Mouse (Mus musculus): ENCODE measurements at regions not wholly inside any gene's neighbourhood (a gene's known extent, or its start where the extent isn't known, plus 50 kb on each side); places are given as distances from the start of the nearest gene placed in this dataset.

DNA sequence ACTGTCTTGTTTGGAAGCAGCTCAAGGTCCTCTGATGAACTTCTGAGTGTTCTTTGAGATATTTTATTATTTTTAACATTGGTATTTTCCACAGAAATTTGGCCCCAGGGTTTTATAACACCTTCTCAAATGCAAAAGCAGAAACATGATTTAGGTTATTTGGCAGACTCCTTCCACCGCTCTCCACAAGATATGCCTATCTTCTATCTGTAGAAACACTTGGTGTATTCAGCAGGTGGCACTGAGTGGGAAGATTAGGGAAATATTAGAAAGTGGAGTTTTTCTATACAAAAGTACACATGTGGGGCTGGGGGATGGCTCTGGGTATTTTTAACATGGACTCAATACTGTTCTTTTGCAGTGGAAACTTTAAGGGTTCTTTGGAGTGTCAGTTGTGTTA, 475.3 kb downstream of the Dach1 start:
- DNase-seq: no peak

DNA sequence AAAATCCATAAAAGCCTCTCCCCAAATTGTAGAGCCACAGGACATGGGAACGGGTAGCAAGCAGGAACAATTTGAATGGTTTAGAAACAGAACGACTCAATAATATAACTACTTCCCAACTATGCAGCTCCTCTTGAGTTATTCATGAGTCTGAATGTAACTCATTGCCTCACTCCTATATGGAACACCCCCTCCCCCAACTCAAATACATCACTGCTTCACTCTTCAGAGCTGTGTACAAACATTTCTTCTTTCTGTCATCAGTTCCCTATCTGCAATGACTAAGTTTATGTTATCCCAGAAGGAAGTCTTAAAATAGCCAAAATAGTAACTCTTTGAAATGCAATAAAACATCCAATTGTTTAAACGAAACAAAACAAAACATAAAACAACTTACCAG, 484.9 kb downstream of the Dach1 start:
- DNase-seq: no peak

- DNase-seq: peak; percentile 8
These were observed 501.8 kb downstream of the Dach1 start for GRCm38 (mm10) chr14:97667806-97668205.

DNA sequence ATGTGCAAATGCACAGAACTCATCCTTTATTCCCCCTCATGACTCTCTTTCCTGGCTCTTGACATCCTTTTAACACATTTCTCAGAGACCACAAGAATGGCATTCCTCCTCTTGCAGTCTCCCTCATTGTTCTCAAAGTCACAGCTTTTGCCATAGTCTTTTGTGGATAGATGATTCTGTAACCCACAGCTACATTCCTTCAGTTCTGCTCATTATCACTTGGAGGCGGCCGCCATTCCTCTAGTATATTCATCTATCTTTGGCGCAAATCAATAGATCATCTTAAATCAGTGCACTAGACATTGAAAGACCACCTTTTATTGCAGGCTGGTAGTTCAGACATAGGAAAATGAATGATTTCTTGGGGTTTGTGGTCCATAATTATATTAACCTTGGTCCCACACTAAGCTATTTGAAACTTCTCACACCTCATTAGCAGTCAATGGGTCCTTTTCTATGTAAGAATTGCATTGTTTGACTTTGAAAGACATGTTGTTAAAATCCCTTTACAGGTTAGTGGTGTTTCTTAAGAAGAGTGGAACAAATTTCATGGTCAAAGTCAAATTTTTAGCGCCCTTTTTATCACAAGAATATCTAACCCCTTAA, 531.3 kb downstream of the Dach1 start:
- no peak for DNase-seq

- no peak for DNase-seq
These were observed 558.1 kb downstream of the Dach1 start for GRCm38 (mm10) chr14:97611438-97611837.

DNA sequence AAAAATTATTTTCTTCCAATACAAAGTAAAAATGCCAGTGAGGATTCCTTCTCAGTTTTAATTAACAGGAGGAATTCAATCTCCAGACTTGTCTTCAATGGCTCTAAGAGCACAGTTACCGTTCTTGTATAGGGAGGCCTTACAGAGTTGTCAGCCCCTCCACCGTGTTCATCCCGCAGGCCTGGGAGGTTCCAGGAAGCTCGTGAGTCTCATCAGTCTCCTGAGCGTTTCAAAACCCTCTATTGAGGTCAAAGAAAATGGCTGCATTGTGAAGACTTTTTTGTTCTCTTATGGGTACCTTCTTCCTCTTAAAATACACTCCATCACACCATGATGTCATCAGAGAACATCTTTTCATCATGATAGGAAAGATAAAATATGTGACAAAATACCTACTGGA, 572.9 kb downstream of the Dach1 start:
- DNase-seq: no peak

GRCm38 (mm10) chr14:97588611-97589010, 581.0 kb downstream of the Dach1 start:
- DNase-seq: no peak

GRCm38 (mm10) chr14:97588182-97588581, 581.4 kb downstream of the Dach1 start:
- peak; percentile 46 for DNase-seq

DNA sequence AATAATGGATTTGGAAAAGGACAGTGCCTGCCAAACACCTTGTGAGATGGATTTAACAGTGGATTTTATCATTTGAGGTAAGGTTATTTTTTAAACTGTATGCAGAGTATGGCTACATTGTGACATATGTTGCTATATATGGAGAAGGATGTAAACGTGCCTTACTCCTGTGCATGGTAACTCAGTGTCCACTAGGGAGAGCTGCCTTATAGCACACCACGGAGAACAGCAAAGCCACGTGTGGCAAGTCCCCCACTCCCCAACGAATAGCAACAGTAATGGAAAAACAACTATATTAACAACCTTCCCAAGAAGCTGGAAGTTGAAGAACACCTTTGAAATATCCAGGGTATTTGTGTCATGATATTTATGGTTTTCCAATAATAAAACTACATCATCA, 582.6 kb downstream of the Dach1 start:
- no peak for DNase-seq

DNA sequence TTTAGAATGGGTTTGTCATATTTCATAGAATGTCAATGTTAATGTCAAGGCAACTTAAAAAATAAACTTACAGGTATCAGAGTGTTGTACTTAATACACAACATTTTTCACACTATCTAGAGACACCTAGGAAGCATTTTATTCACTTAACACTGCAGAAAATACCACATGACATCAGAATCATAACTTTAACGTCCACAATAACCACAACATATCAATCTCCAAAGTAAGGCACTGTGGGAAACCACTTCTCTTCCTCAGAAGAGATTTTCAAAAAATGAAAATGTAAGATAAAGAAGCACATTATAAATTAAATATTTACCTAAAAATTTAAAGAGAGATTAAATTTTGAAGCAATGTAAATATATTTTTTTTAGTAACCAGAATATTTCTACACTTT, 599.3 kb downstream of the Dach1 start:
- no peak for DNase-seq

- peak; percentile 30 for DNase-seq
These were observed 609.3 kb downstream of the Dach1 start for GRCm38 (mm10) chr14:97560121-97560907.

DNA sequence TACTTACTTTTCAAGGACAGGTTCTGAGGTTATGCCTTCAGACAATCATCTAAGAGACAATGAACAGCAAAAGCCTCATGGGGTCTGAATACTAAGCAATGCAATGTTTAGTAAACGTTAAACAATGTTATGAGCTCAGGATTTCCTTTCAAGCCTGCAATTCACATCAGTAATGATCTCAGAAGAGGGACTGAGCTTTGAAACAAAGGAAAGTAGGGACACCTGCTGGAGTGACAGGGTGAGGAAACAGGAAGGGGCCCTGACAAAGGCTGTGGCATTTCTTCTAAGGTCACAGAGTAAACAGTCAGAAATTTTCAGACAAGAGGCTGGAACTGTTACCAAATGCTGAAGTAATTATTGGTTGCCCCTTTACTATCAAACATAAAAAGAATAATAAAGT, 610.0 kb downstream of the Dach1 start:
- DNase-seq: peak; percentile 18

- no peak for DNase-seq
These were observed 611.3 kb downstream of the Dach1 start for GRCm38 (mm10) chr14:97558289-97558688.

- peak; percentile 13 for DNase-seq
These were observed 611.7 kb downstream of the Dach1 start for GRCm38 (mm10) chr14:97557888-97558287.

DNA sequence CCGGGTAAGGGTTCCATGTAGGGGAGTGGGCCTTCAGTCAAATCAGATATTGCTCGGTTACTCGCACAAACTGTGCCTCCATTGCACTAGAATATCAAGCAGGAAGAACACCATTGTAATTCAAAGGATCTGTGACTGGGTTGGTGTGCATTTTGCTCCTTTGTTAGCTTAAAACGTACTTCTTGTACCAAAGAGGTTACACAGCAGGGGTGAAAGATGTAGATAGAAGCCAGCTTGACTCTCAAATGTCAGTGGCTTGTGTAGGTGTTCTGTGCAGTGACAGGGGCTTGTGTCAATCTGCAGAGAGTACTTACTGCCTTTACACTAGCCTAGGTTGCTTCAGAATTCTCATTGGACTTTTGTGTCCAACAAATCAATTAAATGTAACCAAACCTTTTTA, 623.3 kb downstream of the Dach1 start:
- no peak for DNase-seq

DNA sequence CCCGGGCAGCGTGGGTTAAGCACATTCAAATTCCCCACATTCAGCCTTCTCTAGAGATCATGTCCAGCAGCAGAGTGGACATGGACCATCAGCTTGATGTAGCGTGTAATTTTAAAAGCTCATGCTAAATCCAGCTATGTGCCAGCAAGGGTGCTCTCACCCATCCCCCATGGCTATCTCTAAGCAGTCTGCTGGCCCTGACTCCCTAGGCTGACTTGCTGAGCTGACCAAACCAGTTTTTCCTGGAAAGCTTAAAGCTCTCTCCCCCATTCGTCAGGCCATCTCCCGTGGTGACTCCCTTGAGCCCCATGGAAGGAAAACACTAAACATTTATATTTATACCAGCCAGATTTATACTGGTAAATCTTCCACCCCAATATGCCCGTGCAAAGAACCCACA, 625.3 kb downstream of the Dach1 start:
- DNase-seq: peak; percentile 9

- DNase-seq: no peak
These were observed 632.6 kb downstream of the Dach1 start for GRCm38 (mm10) chr14:97537012-97537411.

DNA sequence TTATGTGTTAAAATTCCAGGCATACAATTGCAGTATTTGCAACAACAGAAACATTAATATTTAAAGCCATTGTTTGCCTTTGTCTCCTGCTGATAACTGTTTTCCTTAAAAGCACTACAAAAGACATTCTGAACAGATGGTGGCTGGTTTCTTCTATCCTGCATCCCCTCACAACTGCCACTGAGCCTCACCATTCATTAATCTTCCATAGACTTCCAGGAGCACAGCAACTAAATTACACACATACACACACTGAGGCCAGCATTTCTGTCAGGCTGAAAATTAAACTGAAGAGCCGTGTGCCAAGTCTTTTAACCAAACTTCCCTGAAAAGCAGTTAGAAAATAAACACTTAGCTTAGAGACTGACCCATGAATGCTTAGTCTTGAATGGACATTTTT, 658.2 kb downstream of the Dach1 start:
- DNase-seq: no peak

- DNase-seq: no peak
These were observed 679.9 kb downstream of the Dach1 start for GRCm38 (mm10) chr14:97489427-97490347.

DNA sequence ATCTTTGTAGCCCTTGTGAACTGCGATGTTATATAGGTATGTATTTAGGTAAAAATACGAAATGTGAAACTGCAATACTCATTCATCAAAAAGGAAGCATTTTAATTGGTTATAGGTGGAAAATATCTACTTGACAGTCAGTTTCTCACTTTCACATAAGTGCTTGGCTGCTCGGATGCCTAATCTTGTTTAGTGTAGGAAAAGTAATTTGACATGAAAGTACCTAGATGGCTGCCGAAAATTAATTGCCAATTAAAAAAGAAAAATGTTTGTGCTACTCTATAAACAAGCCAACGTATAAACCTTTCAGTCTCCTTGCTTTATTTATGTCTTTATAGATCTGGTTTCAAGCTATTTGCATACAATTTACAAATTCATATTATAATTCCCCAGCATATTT, 691.3 kb downstream of the Dach1 start:
- DNase-seq: no peak

- no peak for DNase-seq
These were observed 718.9 kb downstream of the Dach1 start for GRCm38 (mm10) chr14:97450525-97451235.

- no peak for DNase-seq
These were observed 720.9 kb downstream of the Dach1 start for GRCm38 (mm10) chr14:97448617-97449016.

GRCm38 (mm10) chr14:97446793-97447192, 722.8 kb downstream of the Dach1 start:
- DNase-seq: no peak

Measured in kidney, postnatal 10 days (tissue).